Mouse (Mus musculus): ENCODE results near the gene Dpp9. TPM values are rescaled to one million over a fixed set of nuclear protein-coding genes. Genes with fewer than 3 reads are reported as not detected.
"Not testable (repeated sequence)": the region's sequence is repeated elsewhere in the genome, so short reads cannot be mapped to it uniquely, and the experiment has no call there.

Dpp9 gene
- total RNA-seq (2017) = 9.7 TPM in 2 replicates

DNA sequence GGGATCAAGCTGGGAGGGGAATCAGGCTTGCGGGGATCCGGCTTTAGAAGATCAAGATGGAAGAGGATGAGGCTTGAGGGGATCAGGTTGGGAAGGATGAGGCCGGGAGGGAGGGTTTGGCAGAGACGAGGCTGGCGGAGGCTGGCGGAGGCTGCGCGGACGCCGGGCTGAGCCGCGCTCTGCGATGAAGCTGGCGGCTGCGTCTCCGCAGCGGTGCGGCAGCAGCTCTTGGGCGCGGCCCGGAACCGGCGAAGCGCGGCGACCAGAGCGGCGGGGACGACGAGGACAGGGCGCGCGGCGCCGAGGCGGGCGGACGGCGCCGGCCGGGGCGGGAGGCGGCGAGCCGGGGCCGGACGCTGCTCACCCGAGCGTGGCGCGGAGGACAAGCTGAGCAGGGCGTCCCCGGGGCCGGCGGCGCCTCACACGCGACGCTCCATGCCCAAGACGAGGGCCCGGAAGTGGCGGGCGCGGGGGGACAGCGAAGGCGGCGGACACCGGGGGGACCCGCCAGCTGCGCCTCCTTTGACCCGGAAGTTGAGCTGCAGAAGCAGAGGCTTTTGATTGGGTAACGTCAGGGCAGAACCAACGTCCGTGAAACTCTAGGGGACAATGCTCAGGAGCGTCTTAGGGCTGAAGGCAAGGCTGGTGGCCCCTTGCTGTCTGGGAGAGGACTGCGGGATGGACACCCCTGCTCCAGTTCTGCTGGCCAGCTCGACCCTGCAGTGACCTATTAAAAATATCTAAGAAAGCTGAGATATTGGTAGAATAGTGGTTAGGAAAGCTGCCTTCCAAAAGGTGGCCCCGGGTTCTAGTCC lies at the start of gene Dpp9:
TSS of gene Dpp9 (minus strand) at position 529 of the 815 bp plus-strand sequence.
- peak; percentile 98 for ATAC-seq (replicated peaks in 1 of 2; ENCODE audit: insufficient read depth in 1 of 2, low FRiP score in 2 of 2, low TSS enrichment in 1 of 2, low read depth in 1 of 2, poor library complexity in 2 of 2, severe bottlenecking in 2 of 2)

DNA sequence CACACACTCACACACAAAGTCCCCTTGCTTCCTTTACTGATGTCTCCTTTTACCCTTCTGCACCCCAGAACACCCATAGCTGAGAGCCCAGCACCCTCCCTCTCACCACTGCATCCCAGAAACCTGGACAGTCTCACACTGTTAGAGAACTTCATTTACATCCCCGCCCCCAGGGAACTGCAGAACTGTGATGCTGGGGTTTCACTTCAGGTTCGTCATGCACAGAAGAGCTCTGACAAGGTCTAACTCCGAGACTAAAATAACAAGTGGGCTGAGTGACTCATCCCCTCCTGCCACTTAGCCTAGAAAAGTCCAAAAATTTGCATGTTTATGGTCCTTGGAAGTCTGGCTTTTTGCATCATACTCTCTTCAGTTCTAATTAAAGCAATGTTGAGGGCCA lies 47.6 kb upstream of the Dpp9 start:
- ATAC-seq (replicated peaks in 1 of 2; ENCODE audit: insufficient read depth in 1 of 2, low FRiP score in 2 of 2, low TSS enrichment in 1 of 2, low read depth in 1 of 2, poor library complexity in 2 of 2, severe bottlenecking in 2 of 2) = no peak

DNA sequence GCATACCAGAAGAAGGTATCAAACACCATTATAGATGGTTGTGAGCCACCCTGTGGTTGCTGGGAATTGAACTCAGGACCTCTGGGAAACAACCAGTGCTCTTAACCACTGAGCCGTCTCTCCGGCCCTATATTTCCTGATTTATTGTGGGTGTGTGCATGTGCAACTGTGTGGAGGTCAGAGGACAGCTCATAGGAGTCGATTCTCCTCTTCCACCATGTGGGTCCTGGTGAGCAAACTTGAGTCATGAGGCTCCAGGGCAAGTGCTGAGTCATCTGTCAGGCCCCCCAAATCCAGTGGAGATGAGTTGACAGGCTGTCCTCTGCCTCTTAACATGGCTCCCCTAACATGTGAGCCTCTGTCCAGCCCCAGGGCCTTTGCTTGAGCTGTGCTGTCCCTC lies 47.2 kb upstream of the Dpp9 start:
- no peak for ATAC-seq (replicated peaks in 1 of 2; ENCODE audit: insufficient read depth in 1 of 2, low FRiP score in 2 of 2, low TSS enrichment in 1 of 2, low read depth in 1 of 2, poor library complexity in 2 of 2, severe bottlenecking in 2 of 2)

DNA sequence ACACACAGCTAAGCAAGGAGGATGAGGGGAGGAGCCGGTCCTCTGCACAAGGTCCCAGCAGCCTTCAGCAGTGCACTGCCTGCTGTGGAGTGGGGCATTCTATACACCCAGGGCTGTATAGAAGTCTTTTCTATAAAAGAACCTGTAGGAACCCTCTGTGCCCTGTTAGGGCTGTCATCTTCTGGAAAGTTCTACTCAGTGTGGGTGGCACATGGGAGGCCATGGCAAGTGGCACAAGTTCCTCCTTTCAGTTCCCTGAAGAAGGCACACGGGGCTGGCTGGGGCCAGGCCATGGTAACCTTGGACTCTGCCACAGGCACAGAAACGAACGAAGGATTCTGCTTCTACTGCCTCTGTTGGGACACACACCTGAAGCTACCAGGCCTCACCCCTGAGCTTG lies 46.3 kb upstream of the Dpp9 start:
- no peak for ATAC-seq (replicated peaks in 1 of 2; ENCODE audit: insufficient read depth in 1 of 2, low FRiP score in 2 of 2, low TSS enrichment in 1 of 2, low read depth in 1 of 2, poor library complexity in 2 of 2, severe bottlenecking in 2 of 2)

DNA sequence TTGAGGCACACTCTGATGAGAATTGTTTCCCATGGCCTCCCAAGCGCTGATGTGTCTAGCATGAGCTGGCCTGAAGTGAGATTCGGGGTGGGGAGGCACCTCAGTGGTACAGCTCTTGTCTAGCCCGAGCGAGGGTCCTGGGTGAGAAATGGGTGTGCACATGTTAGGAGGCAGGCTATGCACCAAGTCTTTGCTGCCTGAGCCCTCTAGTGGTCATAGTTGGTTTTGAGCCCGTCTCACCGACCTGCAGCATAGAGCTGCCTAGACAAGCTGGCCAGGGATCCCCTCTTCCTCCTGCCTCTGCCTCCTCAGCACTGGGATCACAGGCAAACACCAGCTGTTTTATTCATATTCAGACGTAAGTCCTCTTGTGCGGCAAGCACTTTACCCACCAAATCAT lies 45.3 kb upstream of the Dpp9 start:
- peak; percentile 84 to 87 for ATAC-seq (replicated peaks in 1 of 2; ENCODE audit: insufficient read depth in 1 of 2, low FRiP score in 2 of 2, low TSS enrichment in 1 of 2, low read depth in 1 of 2, poor library complexity in 2 of 2, severe bottlenecking in 2 of 2)

DNA sequence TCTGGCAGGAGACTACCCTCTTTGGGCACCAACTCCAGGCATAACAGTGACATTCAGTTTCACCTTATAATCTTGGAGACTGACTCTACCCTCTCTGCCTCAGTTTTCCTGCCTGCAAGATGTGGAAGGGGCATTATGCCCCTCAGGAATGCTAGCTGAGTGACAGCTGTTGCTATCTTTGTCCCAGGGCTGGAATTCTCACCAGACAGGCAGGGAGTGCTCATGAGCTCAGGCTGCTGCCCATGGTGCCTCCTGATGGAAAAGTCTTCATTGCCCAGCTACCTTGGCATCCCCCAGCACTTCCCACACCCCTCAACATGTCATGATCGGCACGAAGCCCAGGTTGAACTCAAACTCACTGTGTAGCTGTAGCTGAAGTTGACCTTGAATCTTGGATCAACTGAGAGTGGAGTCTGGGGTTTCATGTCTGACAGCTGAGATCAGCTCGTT lies 44.0 kb upstream of the Dpp9 start:
- ATAC-seq (replicated peaks in 1 of 2; ENCODE audit: insufficient read depth in 1 of 2, low FRiP score in 2 of 2, low TSS enrichment in 1 of 2, low read depth in 1 of 2, poor library complexity in 2 of 2, severe bottlenecking in 2 of 2) = no peak

DNA sequence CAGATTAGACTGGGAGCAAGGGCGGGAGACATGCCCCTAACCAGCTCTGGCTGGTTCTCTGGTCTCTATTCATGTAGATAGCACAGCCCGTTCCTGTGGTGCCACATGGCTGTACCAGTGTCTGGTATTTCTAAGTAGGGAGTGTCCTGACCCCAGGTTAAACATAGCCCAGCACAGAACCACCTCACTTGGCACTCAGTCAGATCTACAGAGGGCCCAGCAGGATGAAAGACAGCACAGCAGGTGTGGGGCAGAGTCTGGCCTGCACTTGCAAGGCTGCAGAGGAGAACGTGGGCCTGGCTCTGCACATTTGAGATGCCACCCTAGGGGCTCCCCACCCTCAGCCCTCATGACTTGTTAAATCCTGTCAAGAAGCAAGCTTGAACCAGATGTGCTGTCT lies 42.5 kb upstream of the Dpp9 start:
- no peak for ATAC-seq (replicated peaks in 1 of 2; ENCODE audit: insufficient read depth in 1 of 2, low FRiP score in 2 of 2, low TSS enrichment in 1 of 2, low read depth in 1 of 2, poor library complexity in 2 of 2, severe bottlenecking in 2 of 2)

DNA sequence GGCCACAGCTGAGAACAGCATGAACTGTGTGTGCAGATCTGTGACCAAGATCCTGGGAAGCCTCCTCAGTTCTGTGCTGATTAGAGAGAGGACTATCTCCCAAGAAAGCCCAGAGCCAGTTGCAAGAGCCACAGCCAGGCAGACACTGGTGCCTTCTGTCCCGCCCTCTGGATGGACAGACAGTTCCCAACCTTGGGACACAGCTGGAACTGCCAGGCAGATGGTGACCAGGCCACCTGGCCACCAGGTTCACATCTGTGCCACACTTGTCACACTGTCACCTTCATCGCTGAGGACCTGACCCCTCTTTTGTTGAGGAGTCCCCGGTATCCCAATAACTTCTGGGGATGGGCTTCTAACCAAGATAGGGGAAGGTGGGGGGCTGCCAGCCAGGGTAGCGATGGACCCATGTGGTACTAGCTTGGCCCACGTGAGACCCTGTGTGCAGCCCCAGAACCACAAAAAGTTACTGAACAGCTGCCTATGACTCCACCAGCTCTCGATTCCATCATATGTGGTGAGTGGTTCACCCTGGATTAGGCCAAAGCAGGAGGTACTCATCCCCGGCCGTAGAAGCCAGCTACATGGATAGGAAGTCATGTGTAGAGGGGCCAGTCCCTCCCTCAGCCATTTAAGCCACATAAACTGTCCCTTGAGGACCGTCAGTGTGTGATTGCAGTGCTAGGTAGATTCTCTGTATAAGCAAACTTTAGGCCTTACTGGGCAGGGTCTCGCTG lies 40.8 kb upstream of the Dpp9 start:
- ATAC-seq (replicated peaks in 1 of 2; ENCODE audit: insufficient read depth in 1 of 2, low FRiP score in 2 of 2, low TSS enrichment in 1 of 2, low read depth in 1 of 2, poor library complexity in 2 of 2, severe bottlenecking in 2 of 2) = no peak

DNA sequence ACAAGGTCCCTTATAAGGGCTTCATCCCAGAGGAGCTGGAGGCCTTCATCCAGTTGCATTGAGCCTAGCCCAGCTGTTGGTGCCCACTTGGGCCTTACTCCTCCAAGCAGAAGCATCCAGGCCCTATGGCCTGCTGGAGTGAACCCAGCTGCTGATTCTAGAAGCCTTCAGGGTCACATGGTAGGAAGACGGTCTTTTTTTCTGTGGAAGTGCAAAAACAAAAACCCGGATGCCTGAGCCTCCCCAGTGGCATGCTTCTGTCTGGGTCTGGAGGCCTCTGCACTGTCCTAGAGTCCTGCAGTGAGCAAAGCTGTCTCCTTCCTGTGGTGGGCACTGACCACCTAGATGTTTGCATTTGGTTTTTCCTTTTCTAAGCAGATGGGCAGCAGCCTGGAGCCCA lies 40.1 kb upstream of the Dpp9 start:
- not testable (repeated sequence) for ATAC-seq (replicated peaks in 1 of 2; ENCODE audit: insufficient read depth in 1 of 2, low FRiP score in 2 of 2, low TSS enrichment in 1 of 2, low read depth in 1 of 2, poor library complexity in 2 of 2, severe bottlenecking in 2 of 2)

DNA sequence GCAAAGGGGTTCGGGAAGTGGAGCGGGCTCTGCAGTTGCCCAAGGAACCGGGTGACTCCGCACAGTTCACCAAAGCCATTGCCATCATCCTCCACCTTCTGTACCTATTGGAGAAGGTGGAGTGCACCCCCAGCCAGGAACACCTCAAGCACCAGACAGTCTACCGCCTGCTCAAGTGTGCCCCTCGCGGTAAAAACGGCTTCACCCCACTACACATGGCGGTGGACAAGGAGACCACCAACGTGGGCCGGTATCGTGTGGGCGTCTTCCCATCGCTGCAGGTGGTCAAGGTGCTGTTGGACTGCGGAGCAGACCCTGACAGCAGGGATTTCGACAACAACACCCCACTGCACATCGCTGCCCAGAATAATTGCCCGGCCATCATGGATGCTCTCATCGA lies 39.6 kb upstream of the Dpp9 start:
- not testable (repeated sequence) for ATAC-seq (replicated peaks in 1 of 2; ENCODE audit: insufficient read depth in 1 of 2, low FRiP score in 2 of 2, low TSS enrichment in 1 of 2, low read depth in 1 of 2, poor library complexity in 2 of 2, severe bottlenecking in 2 of 2)

DNA sequence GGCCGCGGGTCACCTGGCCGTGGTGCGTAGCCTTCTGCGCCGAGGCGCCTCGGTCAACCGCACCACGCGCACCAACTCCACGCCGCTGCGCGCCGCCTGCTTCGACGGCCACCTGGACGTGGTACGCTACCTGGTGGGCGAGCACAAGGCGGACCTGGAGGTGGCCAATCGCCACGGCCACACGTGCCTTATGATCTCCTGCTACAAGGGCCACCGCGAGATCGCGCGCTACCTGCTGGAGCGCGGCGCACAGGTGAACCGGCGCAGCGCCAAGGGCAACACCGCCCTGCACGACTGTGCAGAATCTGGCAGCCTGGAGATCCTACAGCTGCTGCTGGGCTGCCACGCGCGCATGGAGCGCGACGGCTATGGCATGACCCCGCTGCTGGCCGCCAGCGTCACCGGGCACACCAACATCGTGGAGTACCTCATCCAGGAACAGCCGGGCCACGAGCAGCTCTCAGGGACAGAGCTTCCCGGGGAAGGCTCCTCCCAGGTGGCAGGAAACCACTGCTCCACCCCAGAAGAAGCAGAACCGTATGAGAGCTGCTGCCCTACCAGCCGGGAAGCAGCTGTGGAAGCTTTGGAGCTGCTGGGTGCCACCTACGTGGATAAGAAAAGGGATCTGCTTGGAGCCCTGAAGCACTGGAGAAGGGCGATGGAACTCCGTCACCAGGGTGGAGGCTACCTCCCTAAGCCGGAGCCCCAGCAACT lies 38.6 kb upstream of the Dpp9 start:
- no peak for ATAC-seq (replicated peaks in 1 of 2; ENCODE audit: insufficient read depth in 1 of 2, low FRiP score in 2 of 2, low TSS enrichment in 1 of 2, low read depth in 1 of 2, poor library complexity in 2 of 2, severe bottlenecking in 2 of 2)

DNA sequence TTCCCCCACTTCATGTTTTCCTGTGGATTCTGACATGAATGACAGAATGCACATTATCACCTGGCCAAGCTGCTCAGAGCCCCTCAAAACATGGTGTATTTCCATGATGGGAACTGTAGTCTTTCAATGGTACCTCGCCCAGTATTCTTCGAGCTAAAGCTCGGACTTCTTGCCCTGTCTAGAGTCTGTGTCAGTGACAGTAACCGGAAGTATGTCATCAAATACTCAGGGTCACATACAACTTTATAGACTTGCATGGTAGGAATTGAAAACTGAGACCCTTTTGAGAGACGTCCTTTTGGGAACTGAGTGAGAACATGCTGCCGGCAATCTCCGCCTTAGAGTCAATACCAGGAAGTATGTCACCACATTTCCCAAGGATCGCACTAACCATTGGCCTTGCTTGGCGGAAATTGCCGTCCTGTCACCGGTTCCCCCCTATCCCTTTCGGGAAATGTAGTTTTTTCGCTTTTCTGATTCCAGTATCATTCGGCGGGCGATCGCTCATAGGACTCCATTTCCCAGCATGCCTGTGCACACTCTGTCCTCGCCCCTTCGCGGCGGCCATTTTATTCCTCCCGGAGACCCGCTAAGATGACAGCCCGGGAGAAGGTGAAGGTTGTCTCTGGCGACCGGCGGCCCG lies 37.7 kb upstream of the Dpp9 start, which contains the start of gene Fem1a:
TSS of gene Fem1a (plus strand) at position 572 of the 643 bp plus-strand sequence.
- peak; percentile 83 to 85 for ATAC-seq (replicated peaks in 1 of 2; ENCODE audit: insufficient read depth in 1 of 2, low FRiP score in 2 of 2, low TSS enrichment in 1 of 2, low read depth in 1 of 2, poor library complexity in 2 of 2, severe bottlenecking in 2 of 2)

DNA sequence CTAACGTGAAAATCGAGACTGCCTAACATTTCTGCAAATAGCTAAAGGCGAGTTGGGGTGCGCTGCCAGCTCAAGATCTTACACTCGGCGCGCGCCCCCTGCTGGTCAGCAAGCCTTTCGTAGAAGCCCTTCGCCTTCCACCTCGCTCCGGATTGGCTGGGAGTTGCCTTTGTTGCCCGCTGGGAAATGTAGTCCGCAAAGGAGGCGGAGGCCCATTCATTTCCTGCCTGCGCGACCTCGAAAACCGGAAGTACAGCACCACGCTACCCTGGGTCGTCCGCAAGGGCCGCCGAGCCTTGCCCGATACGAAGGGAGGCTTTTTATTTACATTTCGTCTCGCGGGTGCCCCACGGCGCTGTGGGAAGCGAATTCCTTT lies 37.1 kb upstream of the Dpp9 start:
- ATAC-seq (replicated peaks in 1 of 2; ENCODE audit: insufficient read depth in 1 of 2, low FRiP score in 2 of 2, low TSS enrichment in 1 of 2, low read depth in 1 of 2, poor library complexity in 2 of 2, severe bottlenecking in 2 of 2) = peak; percentile 84

DNA sequence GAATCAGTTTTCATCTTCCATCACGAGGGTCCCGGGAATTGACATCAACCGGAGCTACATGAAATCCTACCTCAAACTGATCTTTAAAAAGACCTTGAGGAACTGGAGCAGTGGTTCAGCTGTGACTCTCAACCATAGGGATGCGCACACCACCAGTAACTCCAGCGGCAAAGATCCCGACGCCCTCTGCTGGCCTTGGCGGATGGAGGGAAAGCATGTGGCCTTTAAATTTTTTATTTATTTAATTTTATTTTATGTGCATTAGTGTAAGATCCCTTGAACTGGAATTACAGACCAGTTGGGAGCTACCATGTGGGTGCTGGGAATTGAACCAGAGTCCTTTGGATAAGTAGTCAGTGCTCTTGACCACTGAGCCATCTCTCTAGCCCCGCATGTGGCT lies 36.7 kb upstream of the Dpp9 start:
- no peak for ATAC-seq (replicated peaks in 1 of 2; ENCODE audit: insufficient read depth in 1 of 2, low FRiP score in 2 of 2, low TSS enrichment in 1 of 2, low read depth in 1 of 2, poor library complexity in 2 of 2, severe bottlenecking in 2 of 2)

DNA sequence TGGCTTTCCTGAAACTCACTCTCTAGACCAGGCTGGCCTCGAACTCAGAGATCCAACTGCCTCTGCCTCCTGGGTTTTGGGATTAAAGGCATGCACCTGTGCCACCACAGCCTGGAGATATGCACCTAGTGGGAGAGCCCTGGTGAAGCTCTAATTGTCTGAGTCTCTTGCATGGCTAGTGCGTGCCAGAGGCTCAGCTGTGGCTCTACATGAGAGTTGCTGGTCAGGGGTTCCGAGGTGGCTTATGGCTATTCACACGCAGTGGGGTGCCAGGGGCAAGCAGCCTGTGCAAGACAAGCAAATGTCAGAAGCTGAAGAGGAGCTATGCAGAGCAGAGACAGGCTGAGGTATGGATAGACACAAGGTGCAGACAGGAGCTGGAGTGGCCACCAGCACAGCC lies 36.0 kb upstream of the Dpp9 start:
- no peak for ATAC-seq (replicated peaks in 1 of 2; ENCODE audit: insufficient read depth in 1 of 2, low FRiP score in 2 of 2, low TSS enrichment in 1 of 2, low read depth in 1 of 2, poor library complexity in 2 of 2, severe bottlenecking in 2 of 2)

DNA sequence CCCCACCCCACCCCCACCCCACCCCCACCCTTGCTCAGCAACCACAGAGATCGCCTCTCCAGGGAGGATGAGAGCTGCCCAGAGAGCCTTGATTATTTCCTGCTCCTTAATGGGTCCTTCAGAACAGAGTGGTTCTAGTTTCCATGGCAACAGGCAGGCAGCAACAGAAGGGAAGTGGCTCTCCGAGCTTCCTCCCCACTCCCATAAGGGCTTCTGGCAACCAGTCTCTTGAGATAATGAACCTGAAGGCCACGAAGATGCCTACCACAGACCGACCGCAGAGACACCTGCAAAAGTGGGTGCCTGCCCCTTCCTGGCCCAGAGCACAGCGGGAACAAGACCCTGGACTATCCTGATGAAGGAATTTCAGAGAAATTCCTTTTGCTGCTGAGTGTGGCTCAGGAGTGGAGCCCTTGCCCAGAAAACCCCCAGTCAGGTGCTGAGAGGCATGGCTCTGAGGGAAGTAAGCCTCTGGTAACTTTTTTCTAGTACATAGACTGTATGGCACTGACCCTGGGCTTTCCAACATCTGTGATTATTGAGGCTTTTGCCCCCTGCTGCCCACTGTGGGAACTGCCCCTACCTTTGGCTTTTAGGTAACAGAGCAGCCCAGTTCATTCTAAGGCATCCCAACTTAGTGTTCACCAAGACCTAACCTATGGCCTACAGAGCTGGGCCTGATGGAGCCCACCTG lies 32.6 kb upstream of the Dpp9 start:
- ATAC-seq (replicated peaks in 1 of 2; ENCODE audit: insufficient read depth in 1 of 2, low FRiP score in 2 of 2, low TSS enrichment in 1 of 2, low read depth in 1 of 2, poor library complexity in 2 of 2, severe bottlenecking in 2 of 2) = peak; percentile 62 to 66

DNA sequence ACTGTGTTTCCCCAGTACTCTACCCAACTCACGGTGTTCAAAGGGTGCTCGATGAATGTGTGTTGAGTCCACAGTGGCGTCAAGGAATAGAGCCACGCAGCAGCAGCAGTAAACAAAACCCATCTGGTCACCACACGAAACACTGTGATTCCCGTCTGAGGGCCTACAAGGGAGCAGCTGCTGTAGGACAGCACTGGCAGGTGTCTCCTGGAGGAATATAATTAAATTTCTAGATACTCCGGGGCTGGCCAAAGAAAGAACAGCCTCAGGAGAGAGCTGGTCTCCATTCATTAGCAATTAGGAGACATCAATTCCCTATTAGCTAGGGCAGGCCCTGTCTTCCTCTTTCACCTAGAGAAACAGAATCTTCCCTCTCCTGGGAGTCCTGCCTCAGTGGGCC lies 26.9 kb upstream of the Dpp9 start:
- no peak for ATAC-seq (replicated peaks in 1 of 2; ENCODE audit: insufficient read depth in 1 of 2, low FRiP score in 2 of 2, low TSS enrichment in 1 of 2, low read depth in 1 of 2, poor library complexity in 2 of 2, severe bottlenecking in 2 of 2)
